17 mouse cellular contexts compared by ENCODE assay signal in the genomic region with DNA sequence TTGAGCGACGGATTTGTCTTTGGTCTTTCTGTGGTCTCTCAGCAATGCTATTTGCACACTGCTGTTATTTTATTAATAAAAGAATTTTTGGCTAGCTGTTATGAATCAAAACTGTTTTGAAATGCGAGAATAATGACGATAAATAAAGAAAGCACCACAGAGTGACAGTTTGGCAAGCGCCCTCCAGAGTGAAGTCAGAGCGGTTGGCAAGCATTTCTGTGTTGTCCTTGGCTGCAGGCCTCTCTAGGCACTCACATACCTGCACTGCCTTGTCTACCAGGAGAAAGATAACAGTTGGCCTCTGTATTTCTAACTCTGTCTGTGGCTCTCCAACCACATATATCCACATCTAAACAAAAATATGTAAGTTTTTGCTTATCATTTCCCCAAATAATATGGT. TPM values are rescaled to one million over a fixed set of nuclear protein-coding genes. Genes with fewer than 3 reads are reported as not detected.
DNase-seq lines count a peak whose midpoint lies in the region; ATAC-seq and TF ChIP-seq lines count a peak whose summit lies in the region.
"Had no signal": no experiment of that assay in that cellular context is flagged by ENCODE, and none has a peak within 500 bp of the region (broad histone marks: within the 10 kb centered on the region; RNA-seq: fewer than 3 reads in every experiment).

No protein-coding gene starts in this region.

- intact Hi-C loops in left cerebral cortex, postnatal 4 days (cut with DNase I): no loop called here
- intact Hi-C loops in left cerebral cortex, adult 2 months (cut with DNase I): loop anchor here (10.0 kb wide), 2 partner anchors 333 to 433 kb away; no protein-coding TSS in a partner anchor
- intact Hi-C loops in heart, postnatal 36 days (cut with DNase I): loop anchor here (10.0 kb wide), 1 partner anchor 233 kb away; no protein-coding TSS in a partner anchor

- TF ChIP-seq CTCF in left cerebral cortex, adult 2 months (IDR thresholded peaks at IDR 0.05): no peak

- no peak overlapping the region for H3K4me2 ChIP-seq in embryonic facial prominence, embryonic 14.5 days (ENCODE audit: low read depth, low read length)
- H3K4me2 ChIP-seq: hindbrain, embryonic 12.5 days had no signal

- no peaks in the 10 kb centered on the region for H3K4me1 ChIP-seq in embryonic facial prominence, embryonic 14.5 days (ENCODE audit: control insufficient read depth, insufficient read depth, low read length)
- no peaks in the 10 kb centered on the region for H3K4me1 ChIP-seq in embryonic facial prominence, embryonic 10.5 days
- H3K4me1 ChIP-seq: forebrain, embryonic 10.5 days; hindbrain, embryonic 12.5 days had no signal

- H3K27me3 ChIP-seq in embryonic facial prominence, embryonic 14.5 days (replicated peaks; ENCODE audit: control insufficient read depth, insufficient read depth, low read length): no peaks in the 10 kb centered on the region
- H3K27me3 ChIP-seq in embryonic facial prominence, embryonic 10.5 days (replicated peaks; ENCODE audit: low read depth, poor library complexity, severe bottlenecking): no peaks in the 10 kb centered on the region
- H3K27me3 ChIP-seq: hindbrain, embryonic 12.5 days had no signal

- no peaks in the 10 kb centered on the region for H3K36me3 ChIP-seq in embryonic facial prominence, embryonic 14.5 days (ENCODE audit: control insufficient read depth, insufficient read depth, low read length)
- H3K36me3 ChIP-seq in embryonic facial prominence, embryonic 10.5 days (replicated peaks): no peaks in the 10 kb centered on the region
- H3K36me3 ChIP-seq: forebrain, embryonic 10.5 days; hindbrain, embryonic 12.5 days had no signal

- ATAC-seq in embryonic facial prominence, embryonic 14.5 days (ENCODE audit: low read depth): no peak
- ATAC-seq in monocyte, adult 5-6 weeks (replicated peaks; ENCODE audit: insufficient number of reproducible peaks, low FRiP score, low TSS enrichment, poor library complexity, severe bottlenecking): no peak

- H3K27ac ChIP-seq in embryonic facial prominence, embryonic 14.5 days (replicated peaks; ENCODE audit: low read depth, low read length): no peak overlapping the region
- H3K27ac ChIP-seq in embryonic facial prominence, embryonic 10.5 days (replicated peaks): no peak overlapping the region
- H3K27ac ChIP-seq in left cerebral cortex, adult 2 months: no peak overlapping the region
- H3K27ac ChIP-seq: forebrain, embryonic 10.5 days; hindbrain, embryonic 12.5 days had no signal

- H3K9ac ChIP-seq in embryonic facial prominence, embryonic 14.5 days (ENCODE audit: low read depth, low read length): no peak overlapping the region
- H3K9ac ChIP-seq: hindbrain, embryonic 12.5 days had no signal

- WGBS in embryonic facial prominence, embryonic 14.5 days: 60% methylated on average over 6 of the region's 6 CpGs
- WGBS in embryonic facial prominence, embryonic 10.5 days: 84% methylated on average over 6 of the region's 6 CpGs

- peak; percentile 40 for DNase-seq in embryonic facial prominence, embryonic 14.5 days (ENCODE audit: low spot score)
- DNase-seq in embryonic facial prominence, embryonic 10.5 days (ENCODE audit: low spot score): no peak
- DNase-seq in left cerebral cortex, postnatal 4 days: peak; percentile 19
- no peak for DNase-seq in left cerebral cortex, adult 2 months (ENCODE audit: extremely low spot score in 1 of 2, low spot score in 2 of 2)
- DNase-seq in adrenal gland, postnatal 10 days: peak; percentile 75
- DNase-seq in heart, postnatal 36 days: peak; percentile 25 to 35
- no peak for DNase-seq in left cerebral cortex, adult 11 months (ENCODE audit: low spot score)
- DNase-seq: embryo, embryonic 11 days; gastrocnemius, postnatal 14 days; kidney, adult 8-10 months; midbrain, embryonic 14.5 days; right cerebral cortex, postnatal 14 days; thymus, postnatal 36 days had no signal

- H3K4me3 ChIP-seq in embryonic facial prominence, embryonic 14.5 days (ENCODE audit: low read depth, low read length): no peak overlapping the region
- H3K4me3 ChIP-seq in embryonic facial prominence, embryonic 10.5 days: no peak overlapping the region
- no peak overlapping the region for H3K4me3 ChIP-seq in left cerebral cortex, adult 2 months
- H3K4me3 ChIP-seq: forebrain, embryonic 10.5 days; hindbrain, embryonic 12.5 days had no signal

- H3K9me3 ChIP-seq in embryonic facial prominence, embryonic 14.5 days (ENCODE audit: control insufficient read depth, low read length): no peaks in the 10 kb centered on the region
- H3K9me3 ChIP-seq in embryonic facial prominence, embryonic 10.5 days: no peaks in the 10 kb centered on the region
- H3K9me3 ChIP-seq: forebrain, embryonic 10.5 days; hindbrain, embryonic 12.5 days had no signal

RNA-seq across cellular contexts. Expression of a gene that starts 43.7 kb away (rescaled TPM):
- polyA plus RNA-seq in embryonic facial prominence, embryonic 14.5 days (2014; fragmentation: Nextera tagmentation; extraction: Ambion mirVana): 0.30 and 0.89 TPM in 2 replicates
- 0.05 TPM in 1 of 2 replicates, not detected in the other for polyA plus RNA-seq in embryonic facial prominence, embryonic 10.5 days (2016; fragmentation: Nextera tagmentation; extraction: Ambion mirVana)
- under 1 TPM in 1 of 2 experiments, not detected in 1; 0.08 TPM for total RNA-seq in left cerebral cortex, postnatal 4 days (2021)
- total RNA-seq in left cerebral cortex, adult 2 months (2021): not detected
- total RNA-seq in adrenal gland, postnatal 10 days (2021): under 1 TPM; 0.06 to 0.12 TPM
- under 1 TPM; 0.31 to 0.54 TPM for total RNA-seq in heart, postnatal 36 days (2021)
- total RNA-seq in monocyte, adult 5-6 weeks (2017): not detected in 3 replicates
- total RNA-seq: gastrocnemius, postnatal 14 days had no signal
- polyA plus RNA-seq: forebrain, embryonic 10.5 days; hindbrain, embryonic 12.5 days; midbrain, embryonic 14.5 days; neural tube, embryonic 14.5 days had no signal

Comparison
In these comparisons a context has a peak if more than half of its experiments do, and no peak if none do; other contexts are left out.
1. DNase-seq: peak in embryonic facial prominence, embryonic 14.5 days (single experiment), left cerebral cortex, postnatal 4 days (single experiment), adrenal gland, postnatal 10 days (single experiment) and heart, postnatal 36 days (2 of 2); none in embryonic facial prominence, embryonic 10.5 days (single experiment), left cerebral cortex, adult 2 months (0 of 2) and left cerebral cortex, adult 11 months (single experiment).